Mouse (Mus musculus) limb, embryonic 11.5 days (tissue): ENCODE results near the gene 4933402N22Rik. TPM values are rescaled to one million over a fixed set of nuclear protein-coding genes. Genes with fewer than 3 reads are reported as not detected.
"Not testable (repeated sequence)": the region's sequence is repeated elsewhere in the genome, so short reads cannot be mapped to it uniquely, and the experiment has no call there.

Experiments used
- ATAC-seq: fragments of 200-750 bp; cut with Nextera tagmentation; 2 replicates; pipeline ENCODE4 v1.8.0; 2017; ENCODE audit warnings: low read depth; ENCODE audit not compliant: insufficient number of reproducible peaks, low FRiP score, low TSS enrichment
- DNase-seq: peaks from one replicate; pipeline ENCODE4 v3.0.0-alpha.2; 2015; ENCODE audit warnings: low spot score
- H3K27ac ChIP-seq: fragments of 300-500 bp; sonication (generic); replicated peaks from 2 replicates; pipeline ENCODE4 v1.5.1; 2014; ENCODE audit warnings: low read depth, mild to moderate bottlenecking, low read length
- H3K27me3 ChIP-seq: fragments of 300-500 bp; sonication (generic); 2 replicates; pipeline ENCODE4 v1.6.1; 2014; ENCODE audit warnings: mild to moderate bottlenecking, low read length, mixed read lengths; ENCODE audit not compliant: control insufficient read depth, insufficient read depth
- H3K36me3 ChIP-seq: fragments of 300-500 bp; sonication (generic); 2 replicates; pipeline ENCODE4 v1.6.1; 2014; ENCODE audit warnings: mild to moderate bottlenecking, low read length, moderate library complexity, mixed read lengths; ENCODE audit not compliant: control insufficient read depth, insufficient read depth
- H3K4me1 ChIP-seq: fragments of 300-500 bp; sonication (generic); 2 replicates; pipeline ENCODE4 v1.6.1; 2014; ENCODE audit warnings: low read length, mixed read lengths; ENCODE audit not compliant: control insufficient read depth, insufficient read depth
- H3K4me2 ChIP-seq: fragments of 300-500 bp; sonication (generic); 2 replicates; pipeline ENCODE4 v1.6.1; 2014; ENCODE audit warnings: low read depth, mild to moderate bottlenecking, moderate library complexity; ENCODE audit not compliant: severe bottlenecking
- H3K4me3 ChIP-seq: fragments of 300-500 bp; sonication (generic); 2 replicates; pipeline ENCODE4 v1.5.1; 2014; ENCODE audit warnings: low read depth, low read length
- H3K9ac ChIP-seq: fragments of 300-500 bp; sonication (generic); 2 replicates; pipeline ENCODE4 v1.6.1; 2014; ENCODE audit warnings: mild to moderate bottlenecking, low read length
- H3K9me3 ChIP-seq: fragments of 300-500 bp; sonication (generic); 2 replicates; pipeline ENCODE4 v1.6.1; 2016; ENCODE audit warnings: low read length; ENCODE audit not compliant: control insufficient read depth
- WGBS: fragments of 180-500 bp; shearing (Covaris S2); extraction: QIAGEN DNeasy Blood & Tissue Kit; methylation state at CpG from one replicate; pipeline ENCODE4 v1.1.7; 2014; 5-methylcytosine and 5-hydroxymethylcytosine counted together
- polyA plus RNA-seq: library from polyadenylated mRNA; unstranded; fragments of >200 nt; fragmentation: Nextera tagmentation; extraction: Ambion mirVana; gene quantifications from 2 replicates; pipeline ENCODE4 v1.2.1, GENCODE M21; 2014

The 4933402N22Rik gene
- polyA plus RNA-seq = not detected in 2 replicates

GRCm38 (mm10) chr5:11917743-11918142 lies at the start of gene 4933402N22Rik:
Gene 4933402N22Rik, plus strand, starts transcription at chr5:11918043.
- not testable (repeated sequence) for H3K27ac ChIP-seq, H3K36me3 ChIP-seq, H3K9ac ChIP-seq, H3K27me3 ChIP-seq, H3K4me3 ChIP-seq, H3K4me2 ChIP-seq, DNase-seq, ATAC-seq, H3K9me3 ChIP-seq, H3K4me1 ChIP-seq
- WGBS = no CpG with 5 or more reads among the region's 2 CpGs

GRCm38 (mm10) chr5:11923790-11924189 lies 5.9 kb downstream of the 4933402N22Rik start:
- H3K4me2 ChIP-seq, H3K27ac ChIP-seq, H3K9ac ChIP-seq, H3K27me3 ChIP-seq, H3K36me3 ChIP-seq, H3K4me1 ChIP-seq, DNase-seq, ATAC-seq, H3K9me3 ChIP-seq, H3K4me3 ChIP-seq: not testable (repeated sequence)
- WGBS = 73% methylated on average over 2 of the region's 2 CpGs

Other genes with a start within 250 kb of the 4933402N22Rik start
- gene Gm8922, start 236.1 kb upstream of the 4933402N22Rik start, polyA plus RNA-seq = not detected in 2 replicates
- not detected in 2 replicates for gene Gm8926, start 147.5 kb upstream of the 4933402N22Rik start, polyA plus RNA-seq
- gene Gm6465, start 72.5 kb upstream of the 4933402N22Rik start, polyA plus RNA-seq = not detected in 2 replicates